In genomic region chr7:63336072-63336471, GRCm38 (mm10) we compare ENCODE assay signal across 21 mouse cellular contexts.
A peak's percentile ranks its signal among the peaks of the same experiment; 100 is the strongest.
DNase-seq lines count a peak whose midpoint lies in the region; ATAC-seq lines count a peak whose summit lies in the region.
"Had no signal": no experiment of that assay in that cellular context is flagged by ENCODE, and none has a peak within 500 bp of the region (broad histone marks: within the 10 kb centered on the region; RNA-seq: fewer than 3 reads in every experiment).

No protein-coding gene starts in this region.

- H3K4me2 ChIP-seq in kidney, embryonic 14.5 days (replicated peaks; ENCODE audit: low read depth, low read length) = no peak overlapping the region
- no peak overlapping the region for H3K4me2 ChIP-seq in liver, embryonic 16.5 days (ENCODE audit: low read depth, low read length)
- no peak overlapping the region for H3K4me2 ChIP-seq in liver, embryonic 11.5 days
- H3K4me2 ChIP-seq: embryonic facial prominence, embryonic 15.5 days; heart, embryonic 12.5 days; hindbrain, embryonic 14.5 days had no signal

- H3K9me3 ChIP-seq in kidney, embryonic 14.5 days (ENCODE audit: control insufficient read depth, low read length) = no peaks in the 10 kb centered on the region
- no peaks in the 10 kb centered on the region for H3K9me3 ChIP-seq in liver, embryonic 16.5 days (replicated peaks; ENCODE audit: control insufficient read depth, low read length)
- no peaks in the 10 kb centered on the region for H3K9me3 ChIP-seq in liver, embryonic 11.5 days (ENCODE audit: control insufficient read depth, low read length)
- H3K9me3 ChIP-seq: embryonic facial prominence, embryonic 15.5 days; forebrain, embryonic 10.5 days; heart, embryonic 12.5 days; hindbrain, embryonic 10.5 days had no signal

- peak; percentile 45 for DNase-seq in adrenal gland, postnatal 10 days
- no peak for DNase-seq in adrenal gland, adult 18-20 months (ENCODE audit: low spot score in 2 of 2)
- DNase-seq in kidney, adult 11 months = peak; percentile 18
- DNase-seq in kidney, adult 9 months = peak; percentile 66
- no peak for DNase-seq in kidney, postnatal 10 days
- no peak for DNase-seq in liver, embryonic 11.5 days (ENCODE audit: low spot score)
- DNase-seq: cerebellum, adult 11 months; cerebellum, adult 8-10 months; cerebellum, postnatal 14 days; embryo, embryonic 11 days; gastrocnemius, adult 2 months; gastrocnemius, postnatal 25 days had no signal

- no peaks in the 10 kb centered on the region for H3K4me1 ChIP-seq in kidney, embryonic 14.5 days (ENCODE audit: control insufficient read depth, insufficient read depth, low read length)
- H3K4me1 ChIP-seq in liver, embryonic 16.5 days (ENCODE audit: control insufficient read depth, low read depth, low read length) = no peaks in the 10 kb centered on the region
- no peaks in the 10 kb centered on the region for H3K4me1 ChIP-seq in liver, embryonic 11.5 days (replicated peaks; ENCODE audit: control insufficient read depth, insufficient read depth, low read length)
- H3K4me1 ChIP-seq: embryonic facial prominence, embryonic 15.5 days; forebrain, embryonic 10.5 days; heart, embryonic 12.5 days; hindbrain, embryonic 10.5 days had no signal

- ATAC-seq in kidney, embryonic 14.5 days (ENCODE audit: low FRiP score, low TSS enrichment) = no peak
- ATAC-seq in liver, embryonic 16.5 days (ENCODE audit: low read depth) = peak; percentile 64; the same call in 1 of the 2 replicates
- no peak for ATAC-seq in liver, embryonic 11.5 days (replicated peaks; ENCODE audit: low FRiP score)
- ATAC-seq: forebrain, embryonic 14.5 days had no signal

- H3K27ac ChIP-seq in kidney, embryonic 14.5 days (ENCODE audit: low read depth, low read length) = no peak overlapping the region
- no peak overlapping the region for H3K27ac ChIP-seq in liver, embryonic 16.5 days (ENCODE audit: low read length)
- H3K27ac ChIP-seq in liver, embryonic 11.5 days (ENCODE audit: low read depth, low read length) = no peak overlapping the region
- H3K27ac ChIP-seq: embryonic facial prominence, embryonic 15.5 days; forebrain, embryonic 10.5 days; gastrocnemius, adult 2 months; hindbrain, embryonic 10.5 days; hindbrain, embryonic 14.5 days had no signal

- 79% methylated on average over 3 of the region's 3 CpGs for WGBS in kidney, embryonic 14.5 days
- 30% methylated on average over 3 of the region's 3 CpGs for WGBS in liver, embryonic 16.5 days (ENCODE audit: insufficient replicate concordance)
- WGBS in liver, embryonic 11.5 days = 67% methylated on average over 3 of the region's 3 CpGs

- no peaks in the 10 kb centered on the region for H3K27me3 ChIP-seq in kidney, embryonic 14.5 days (ENCODE audit: control insufficient read depth, insufficient read depth, low read length)
- H3K27me3 ChIP-seq in liver, embryonic 16.5 days (ENCODE audit: control insufficient read depth, insufficient read depth, low read depth, low read length) = no peaks in the 10 kb centered on the region
- H3K27me3 ChIP-seq in liver, embryonic 11.5 days (replicated peaks; ENCODE audit: control insufficient read depth, insufficient read depth, low read length) = no peaks in the 10 kb centered on the region
- H3K27me3 ChIP-seq: embryonic facial prominence, embryonic 15.5 days; heart, embryonic 12.5 days had no signal

- no peaks in the 10 kb centered on the region for H3K36me3 ChIP-seq in kidney, embryonic 14.5 days (ENCODE audit: control insufficient read depth, insufficient read depth, low read length)
- H3K36me3 ChIP-seq in liver, embryonic 16.5 days (ENCODE audit: control insufficient read depth, insufficient read depth) = no peaks in the 10 kb centered on the region
- H3K36me3 ChIP-seq in liver, embryonic 11.5 days (ENCODE audit: control insufficient read depth, insufficient read depth, low read length) = no peaks in the 10 kb centered on the region
- H3K36me3 ChIP-seq: embryonic facial prominence, embryonic 15.5 days; forebrain, embryonic 10.5 days; heart, embryonic 12.5 days; hindbrain, embryonic 10.5 days had no signal

- H3K4me3 ChIP-seq in kidney, embryonic 14.5 days (ENCODE audit: low read length) = no peak overlapping the region
- H3K4me3 ChIP-seq in liver, embryonic 16.5 days (ENCODE audit: low read depth, low read length) = no peak overlapping the region
- no peak overlapping the region for H3K4me3 ChIP-seq in liver, embryonic 11.5 days (ENCODE audit: low read depth, low read length)
- H3K4me3 ChIP-seq: embryonic facial prominence, embryonic 15.5 days; erythroblast, embryonic 14.5 days; forebrain, embryonic 10.5 days; gastrocnemius, adult 2 months; heart, embryonic 12.5 days; hindbrain, embryonic 10.5 days had no signal

- H3K9ac ChIP-seq in kidney, embryonic 14.5 days (ENCODE audit: low read depth, low read length) = no peak overlapping the region
- no peak overlapping the region for H3K9ac ChIP-seq in liver, embryonic 16.5 days (ENCODE audit: low read depth, low read length)
- no peak overlapping the region for H3K9ac ChIP-seq in liver, embryonic 11.5 days (ENCODE audit: low read depth, low read length)
- H3K9ac ChIP-seq: embryonic facial prominence, embryonic 15.5 days; heart, embryonic 12.5 days; hindbrain, embryonic 14.5 days had no signal

Comparison
In these comparisons a context has a peak if more than half of its experiments do, and no peak if none do; other contexts are left out.
1. DNase-seq: peak in adrenal gland, postnatal 10 days (single experiment), kidney, adult 11 months (single experiment) and kidney, adult 9 months (single experiment); none in adrenal gland, adult 18-20 months (0 of 2), kidney, postnatal 10 days (single experiment) and liver, embryonic 11.5 days (single experiment).